Mouse (Mus musculus) adrenal gland, adult 18-20 months (tissue): ENCODE results near the gene Vmn1r176. TPM values are rescaled to one million over a fixed set of nuclear protein-coding genes. Genes with fewer than 3 reads are reported as not detected.
"Not testable (repeated sequence)": the region's sequence is repeated elsewhere in the genome, so short reads cannot be mapped to it uniquely, and the experiment has no call there.

Experiments
- DNase-seq, 2 experiments: peaks; one replicate each; pipeline ENCODE4 v3.0.0; 2021 to 2022; ENCODE audit warnings: low spot score in 2 of 2
- long read RNA-seq, 2 experiments: library from polyadenylated mRNA; stranded (forward); transcript quantifications; one replicate each; pipeline ENCODE4 v2.0.0; 2021
- total RNA-seq, 2 experiments: library from RNA; stranded (reverse); gene quantifications; 1 replicate in 1 of 2; 2 replicates in 1 of 2; pipeline ENCODE4 v1.2.3; 2021

Gene Vmn1r176
- total RNA-seq = not detected
- long read RNA-seq, experiment 1 = 0 reads
- long read RNA-seq, experiment 2 = 0 reads

- not testable (repeated sequence) for DNase-seq
These were observed at the start of gene Vmn1r176 for GRCm38 (mm10) chr7:23837272-23837671. Vmn1r176 (minus strand) TSS chr7:23837372.

- not testable (repeated sequence) for DNase-seq
These were observed 39.7 kb upstream of the Vmn1r176 start for GRCm38 (mm10) chr7:23876918-23877317.

GRCm38 (mm10) chr7:23866349-23866748 lies 29.2 kb upstream of the Vmn1r176 start, which contains the start of gene Vmn1r177:
Vmn1r177 (minus strand) TSS chr7:23866449.
- not testable (repeated sequence) for DNase-seq

- not testable (repeated sequence) for DNase-seq
These were observed 26.6 kb downstream of the Vmn1r176 start, which contains the start of gene Vmn1r175 for GRCm38 (mm10) chr7:23810543-23810942. Vmn1r175 (minus strand) TSS chr7:23810643.

- DNase-seq = no peak
These were observed 52.6 kb downstream of the Vmn1r176 start for GRCm38 (mm10) chr7:23784526-23784925.

Other genes starting within 250 kb of the Vmn1r176 start
- gene Vmn1r170, start 231.2 kb downstream of the Vmn1r176 start, total RNA-seq = not detected
- not detected for gene Vmn1r171, start 206.7 kb downstream of the Vmn1r176 start, total RNA-seq
- gene Vmn1r172, start 179.1 kb downstream of the Vmn1r176 start, total RNA-seq = not detected
- gene Vmn1r173, start 136.7 kb downstream of the Vmn1r176 start, total RNA-seq = not detected
- not detected for gene Vmn1r174, start 85.1 kb downstream of the Vmn1r176 start, total RNA-seq
- not detected for gene Vmn1r175, start 26.7 kb downstream of the Vmn1r176 start, total RNA-seq
- not detected for gene Vmn1r177, start 29.1 kb upstream of the Vmn1r176 start, total RNA-seq
- gene Vmn1r178, start 54.6 kb upstream of the Vmn1r176 start, total RNA-seq = not detected
- gene Vmn1r179, start 89.6 kb upstream of the Vmn1r176 start, total RNA-seq = not detected
- gene Vmn1r180, start 113.3 kb upstream of the Vmn1r176 start, total RNA-seq = not detected
- not detected for gene Vmn1r181, start 137.2 kb upstream of the Vmn1r176 start, total RNA-seq
- gene V1rd19, start 164.3 kb upstream of the Vmn1r176 start, total RNA-seq = not detected
- gene Vmn1r183, start 215.9 kb upstream of the Vmn1r176 start, total RNA-seq = not detected
- gene Zfp180, start 244.6 kb upstream of the Vmn1r176 start, total RNA-seq = 10 to 100 TPM; 23.3 to 32.2 TPM